Mouse (Mus musculus) mesoderm, embryonic 11.5 days (tissue): Measurements from ENCODE around the gene Asic2.
A peak's percentile ranks its signal among the peaks of the same experiment; 100 is the strongest.
"Not testable (repeated sequence)": the region's sequence is repeated elsewhere in the genome, so short reads cannot be mapped to it uniquely, and the experiment has no call there.

Experiments used
- DNase-seq: peaks from one replicate; pipeline ENCODE4 v3.0.0-alpha.2; 2012; ENCODE audit warnings: low read depth, low spot score

Asic2 gene

DNA sequence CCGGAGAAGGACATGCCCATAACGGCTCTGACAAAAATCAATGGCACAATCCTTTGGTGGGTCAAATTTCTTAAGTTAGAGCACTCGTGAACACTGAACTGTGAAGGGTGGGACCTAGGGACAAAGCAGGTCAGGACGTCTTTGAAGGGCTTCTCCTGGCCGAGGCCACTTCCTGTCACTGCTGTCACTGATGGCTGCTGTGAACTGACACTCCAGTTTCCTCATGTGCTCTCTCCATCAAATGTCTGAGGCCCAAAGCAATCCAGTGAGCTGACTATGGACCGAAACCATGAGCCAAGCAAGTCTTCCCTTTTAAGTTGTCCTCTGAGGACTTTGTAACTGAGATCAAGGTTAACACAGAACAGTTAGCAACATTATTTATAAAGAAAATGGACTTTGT is 617.8 kb downstream of the Asic2 start:
- not testable (repeated sequence) for DNase-seq

DNA sequence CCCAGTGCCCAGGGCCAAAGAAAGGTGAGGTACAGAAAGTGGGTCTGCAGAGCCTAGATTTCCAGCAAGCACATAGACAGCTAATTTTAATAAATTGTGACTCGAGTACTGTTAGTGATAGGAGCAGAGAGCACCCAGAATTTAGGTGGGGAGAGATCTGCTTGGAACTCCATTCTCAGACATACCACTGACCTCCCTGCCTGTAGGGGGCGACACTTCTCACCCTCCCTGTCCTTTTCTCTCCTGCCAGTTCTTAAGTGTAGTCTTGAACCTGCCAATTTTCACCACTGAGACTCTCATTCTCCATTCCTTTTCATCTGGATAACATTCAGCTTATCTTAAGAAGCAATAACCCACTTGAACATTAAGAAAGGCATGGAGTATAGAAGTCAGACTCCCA is 636.3 kb downstream of the Asic2 start:
- no peak for DNase-seq

DNA sequence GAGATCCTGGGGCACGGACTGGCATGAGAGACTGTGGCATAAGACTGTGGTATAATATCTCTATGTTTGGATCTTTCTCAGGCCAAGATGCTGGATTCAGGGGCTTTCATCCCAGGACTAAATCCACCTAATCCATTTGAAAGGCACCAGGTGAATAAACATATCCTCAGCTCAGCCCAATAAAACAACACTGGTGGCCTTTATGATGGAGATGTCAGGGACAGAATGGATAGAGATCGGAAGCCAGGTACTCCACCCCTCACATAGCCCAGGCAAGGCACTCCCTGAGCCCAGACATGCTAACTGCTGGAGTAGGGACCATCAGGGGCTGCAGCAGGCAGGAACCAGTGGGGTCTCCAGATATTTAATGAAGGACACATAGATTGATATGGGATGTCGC is 637.3 kb downstream of the Asic2 start:
- no peak for DNase-seq

DNA sequence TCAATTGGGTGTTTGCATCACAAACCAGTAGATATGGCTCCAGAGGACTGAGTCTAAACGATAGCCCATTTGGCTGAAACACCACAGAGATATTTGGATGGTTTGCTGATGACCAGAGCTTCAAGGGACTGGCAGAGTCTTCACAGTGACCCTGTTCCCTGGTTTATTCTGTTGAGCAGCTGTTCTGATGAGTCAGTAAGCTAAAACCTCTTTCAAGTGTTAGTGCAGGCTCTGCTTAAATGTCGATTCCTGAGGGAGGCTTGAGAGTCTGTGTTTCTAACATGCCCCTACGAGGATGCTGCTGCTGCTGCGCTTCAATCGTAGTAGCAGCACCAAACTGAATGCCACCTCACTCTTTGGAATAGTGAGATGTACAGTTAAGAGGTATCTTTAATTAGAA is 640.2 kb downstream of the Asic2 start:
- DNase-seq, result no peak

DNA sequence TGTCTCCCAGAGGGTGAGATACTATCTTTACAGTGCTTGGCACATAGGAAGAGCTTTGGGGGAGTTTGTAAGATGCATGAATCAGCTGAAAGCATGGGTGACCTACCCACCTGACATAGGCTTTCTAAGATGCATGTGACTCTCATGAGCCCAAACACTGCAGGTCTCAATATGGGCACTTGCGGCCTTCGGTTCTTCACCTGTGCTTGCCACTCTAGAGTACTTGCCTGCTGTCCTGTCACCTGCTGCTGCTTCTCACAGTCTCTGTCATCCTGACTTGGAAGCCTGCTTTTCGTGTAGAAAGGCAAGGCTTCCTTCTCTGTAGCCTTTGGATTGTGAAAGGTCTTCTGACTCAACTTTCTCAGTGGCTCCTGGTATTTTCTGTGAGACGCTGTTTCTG is 645.1 kb downstream of the Asic2 start:
- DNase-seq, result peak; percentile 11

DNA sequence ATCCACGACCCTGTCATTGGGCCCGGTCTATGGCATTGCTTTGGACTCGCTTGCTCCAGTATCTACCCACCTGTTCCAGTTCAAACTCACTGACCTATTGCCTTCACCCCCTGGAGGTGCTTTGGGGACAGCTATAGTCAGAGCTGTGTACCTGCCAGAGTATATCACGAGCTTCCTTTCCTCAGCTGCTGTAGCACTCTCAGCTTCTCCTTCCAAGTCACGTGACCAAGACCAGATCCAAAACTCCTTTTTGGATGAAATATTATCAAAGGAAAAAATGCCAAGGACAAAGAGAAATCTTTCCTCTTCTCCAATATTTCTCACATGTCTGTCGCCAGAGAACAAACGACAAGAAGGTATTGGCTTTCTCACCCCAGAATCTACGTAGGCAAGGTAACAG is 645.8 kb downstream of the Asic2 start:
- no peak for DNase-seq

DNA sequence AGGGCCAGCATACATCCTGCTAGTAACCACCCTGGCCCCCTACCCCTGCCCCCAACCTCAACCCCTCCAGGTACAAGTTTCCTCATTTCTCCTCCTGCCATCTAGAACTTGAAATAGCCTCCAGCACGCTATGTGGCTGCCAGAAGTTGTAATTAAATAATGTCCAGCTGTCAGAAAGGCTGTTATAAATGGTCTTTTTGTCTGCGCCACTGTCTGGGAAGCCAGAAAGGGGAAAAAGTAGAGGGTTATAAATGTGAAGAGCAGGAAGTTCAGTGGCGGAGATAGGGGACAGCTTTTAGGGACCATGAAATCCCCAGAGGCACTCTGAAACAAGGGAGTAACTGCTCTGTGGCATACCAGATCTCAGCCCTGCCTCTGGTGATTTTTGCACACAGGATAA is 678.2 kb downstream of the Asic2 start:
- no peak for DNase-seq

DNA sequence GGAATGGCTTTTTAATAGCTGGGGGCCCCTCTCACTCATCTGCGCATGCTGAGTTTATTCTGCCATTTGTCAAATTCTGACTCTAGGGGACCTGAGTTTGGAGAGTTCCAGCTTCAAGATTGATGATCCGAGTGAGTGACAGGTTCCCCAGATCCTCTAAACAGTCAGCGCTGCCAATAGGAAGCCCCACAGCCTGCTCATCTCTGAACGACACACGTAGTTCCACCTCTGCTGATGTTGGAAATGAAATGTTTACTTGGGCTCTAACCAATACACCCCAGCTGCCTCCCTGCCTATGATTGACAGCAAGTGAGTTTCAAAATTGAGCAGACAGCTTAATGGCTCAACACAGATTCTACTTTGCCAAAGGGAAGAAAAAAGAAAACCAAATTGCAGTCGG is 685.1 kb downstream of the Asic2 start:
- DNase-seq, result no peak

DNA sequence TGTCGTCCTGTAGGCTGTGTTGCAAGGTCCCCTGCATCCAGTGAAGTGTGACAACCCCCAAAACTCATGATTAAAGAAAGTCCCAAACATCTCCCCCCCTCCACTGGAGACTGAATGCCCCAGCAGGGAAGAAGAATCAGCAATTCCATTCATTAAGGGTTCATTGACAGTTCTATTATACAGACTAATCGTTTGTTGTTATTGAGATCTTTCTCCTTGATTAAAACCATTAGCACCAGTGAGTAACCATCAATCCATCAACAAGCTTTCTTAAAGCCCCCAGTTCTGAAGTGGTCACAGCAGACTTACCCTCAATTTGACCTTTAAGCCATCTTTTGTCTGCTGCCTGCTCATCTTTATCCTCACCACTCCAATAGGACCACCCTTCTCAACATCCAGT is 688.2 kb downstream of the Asic2 start:
- DNase-seq, result no peak

DNA sequence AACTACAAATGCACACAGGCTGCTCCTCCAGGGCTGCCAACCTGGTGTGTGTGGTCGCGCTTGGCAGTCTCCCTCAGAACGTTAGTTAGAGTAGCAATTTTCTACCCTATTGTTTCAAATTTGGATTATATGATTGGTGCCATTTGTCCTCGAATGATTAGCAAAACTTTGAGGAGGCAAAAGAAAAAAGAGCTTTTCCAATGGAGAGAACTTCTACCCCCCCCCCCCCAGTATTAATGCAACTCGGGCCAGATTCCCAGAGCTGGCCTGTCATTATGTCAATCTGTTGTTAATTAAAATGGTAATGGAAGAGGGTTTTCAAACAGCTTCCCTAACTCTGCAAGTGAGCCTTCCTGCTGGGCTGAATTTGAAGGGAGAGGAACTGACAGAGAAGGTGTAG is 690.9 kb downstream of the Asic2 start:
- DNase-seq, result no peak

DNA sequence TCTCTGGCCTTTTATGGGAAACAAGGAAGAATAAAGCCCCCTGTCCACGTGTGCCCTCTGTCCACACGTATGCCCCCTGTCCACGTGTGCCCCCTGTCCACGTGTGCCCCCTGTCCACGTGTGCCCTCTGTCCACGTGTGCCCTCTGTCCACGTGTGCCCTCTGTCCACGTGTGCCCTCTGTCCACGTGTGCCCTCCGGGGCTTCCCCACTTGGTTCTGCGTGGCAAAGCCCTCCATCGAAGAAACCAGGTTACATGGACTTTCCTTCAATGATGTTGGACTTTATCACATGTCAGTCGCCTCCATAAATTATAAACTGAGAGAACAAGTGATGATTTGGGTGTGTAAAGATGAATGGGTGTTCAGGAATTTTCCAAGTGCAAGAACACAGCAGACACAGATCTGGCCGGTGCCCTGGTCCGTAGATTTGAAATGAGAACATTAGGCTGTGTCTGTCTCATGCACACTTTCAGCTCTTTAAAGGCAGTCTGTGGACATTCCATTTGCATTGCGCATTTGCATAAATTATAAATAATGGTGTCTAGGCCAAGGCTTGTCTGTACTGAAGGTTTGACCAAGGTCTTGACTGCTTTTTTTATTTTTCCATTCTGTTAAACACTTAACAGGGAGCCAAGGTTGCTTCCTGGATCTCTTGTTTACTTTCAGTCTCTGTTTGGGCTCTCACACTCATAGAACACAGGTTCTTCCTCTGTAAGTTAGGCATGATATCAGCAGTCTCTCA is 695.4 kb downstream of the Asic2 start:
- no peak for DNase-seq

DNA sequence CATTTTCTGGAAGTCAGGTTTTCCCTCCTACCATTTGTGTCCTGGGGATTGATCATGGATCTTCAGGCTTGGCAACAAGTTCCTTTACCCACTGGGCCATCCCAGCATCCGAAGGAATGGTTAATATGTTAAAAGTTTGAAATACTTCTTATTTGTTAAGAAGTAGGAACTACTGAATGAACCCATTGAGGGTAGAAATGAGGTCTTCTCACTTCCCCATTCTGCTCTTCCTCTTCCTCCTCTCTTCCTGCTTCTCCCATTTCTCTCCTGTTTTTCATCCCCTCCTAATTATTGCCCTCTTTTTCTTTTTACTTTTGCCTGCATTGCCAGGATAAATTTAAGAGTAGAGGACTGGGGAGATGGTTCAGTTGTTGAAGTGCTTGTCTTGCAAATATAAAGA is 696.8 kb downstream of the Asic2 start:
- no peak for DNase-seq

DNA sequence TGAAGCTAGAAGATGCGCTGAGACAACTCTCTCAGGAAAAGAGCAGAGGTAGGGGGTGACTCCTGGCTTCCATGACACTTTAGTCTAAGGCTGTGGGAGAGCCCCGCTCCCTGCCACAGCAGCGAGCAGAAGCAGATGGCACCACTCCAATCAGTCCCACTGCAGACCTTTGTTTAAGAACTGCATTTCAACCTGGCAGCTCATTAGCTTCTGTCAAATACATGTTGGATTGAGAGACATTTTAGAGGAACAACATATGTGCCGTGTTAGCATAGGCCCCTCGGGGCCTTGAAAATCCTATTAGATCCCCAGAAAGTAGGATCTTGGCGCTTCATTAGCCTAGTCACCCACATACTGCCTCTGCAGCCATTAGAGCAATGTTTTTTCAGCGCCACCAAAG is 697.7 kb downstream of the Asic2 start:
- peak; percentile 27 for DNase-seq

DNA sequence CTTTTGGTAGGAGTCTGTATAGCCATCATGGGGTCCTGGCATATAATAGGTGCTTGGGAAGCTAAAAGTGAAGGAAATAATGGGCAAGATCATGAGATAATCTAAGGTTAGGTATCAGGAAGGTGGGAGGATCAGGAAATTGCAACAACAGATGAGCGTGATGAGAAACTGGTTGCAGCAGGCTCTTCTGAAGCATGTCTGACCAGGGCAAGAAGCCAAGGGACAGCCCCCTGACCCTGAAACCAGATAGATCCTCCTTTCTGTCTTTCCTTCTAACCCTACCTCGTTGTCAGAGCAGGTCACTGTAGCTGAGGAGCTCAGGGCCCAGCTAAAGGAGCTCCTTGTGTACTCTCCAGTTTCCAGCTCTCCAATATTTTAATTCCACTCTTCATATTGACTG is 704.5 kb downstream of the Asic2 start:
- DNase-seq, result no peak

DNA sequence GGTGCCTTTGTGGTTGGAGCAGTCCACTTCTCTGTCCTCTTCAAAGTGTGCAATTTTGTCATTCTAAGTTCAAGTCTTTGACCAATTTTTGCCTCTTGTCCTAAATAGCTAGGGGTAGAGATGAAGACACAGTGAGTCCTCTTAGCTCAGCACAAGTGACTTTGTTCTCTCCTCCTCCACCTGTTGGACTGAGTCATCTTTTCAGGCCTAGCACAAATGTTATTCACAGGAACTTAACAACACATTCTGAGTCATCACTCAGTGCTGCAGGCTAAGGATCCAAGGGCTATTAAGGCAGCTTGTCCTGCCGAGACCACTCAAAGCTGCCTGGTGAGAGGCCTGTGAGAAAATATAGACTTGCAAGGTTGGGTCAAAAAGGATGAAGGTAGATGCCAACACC is 705.1 kb downstream of the Asic2 start:
- no peak for DNase-seq

DNA sequence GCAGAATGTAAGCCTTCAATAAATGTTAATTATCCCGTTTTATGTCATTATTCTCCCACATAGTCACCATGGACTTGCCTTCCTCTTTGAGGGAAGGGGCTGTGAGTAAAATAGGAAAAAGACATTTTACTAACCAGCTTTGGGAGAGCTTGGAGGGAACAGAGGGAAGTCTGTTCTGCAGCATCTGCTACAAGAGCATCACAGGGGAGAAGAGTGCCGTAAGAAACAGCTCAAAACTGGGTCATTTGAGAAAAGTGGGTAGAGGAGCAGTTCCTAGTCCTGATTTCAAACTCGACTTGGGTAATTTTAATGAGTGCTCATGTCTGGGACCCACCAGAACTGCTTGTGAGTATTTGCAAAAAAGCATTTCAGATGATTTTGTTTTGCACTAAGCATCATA is 707.0 kb downstream of the Asic2 start:
- DNase-seq, result no peak

DNA sequence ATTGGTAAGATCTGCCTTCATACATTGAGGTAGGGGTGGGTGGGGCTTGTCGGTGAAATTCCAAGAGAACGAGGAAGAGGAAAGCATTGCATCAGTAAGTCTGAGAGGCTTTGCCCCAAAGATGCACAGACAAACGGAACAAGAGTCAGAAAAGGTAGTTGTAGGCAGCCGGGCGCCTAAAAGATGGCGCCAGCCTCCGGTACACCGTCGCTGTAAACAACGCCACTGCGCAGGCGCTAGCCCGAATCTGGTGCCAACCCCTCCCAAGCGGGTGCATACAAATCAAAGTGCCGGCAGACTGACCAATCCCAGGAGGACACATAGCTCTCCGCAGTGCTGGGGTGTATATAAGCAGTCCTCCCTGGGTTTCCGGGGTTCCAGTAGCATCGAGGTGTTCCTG is 727.1 kb downstream of the Asic2 start:
- DNase-seq, result not testable (repeated sequence)

DNA sequence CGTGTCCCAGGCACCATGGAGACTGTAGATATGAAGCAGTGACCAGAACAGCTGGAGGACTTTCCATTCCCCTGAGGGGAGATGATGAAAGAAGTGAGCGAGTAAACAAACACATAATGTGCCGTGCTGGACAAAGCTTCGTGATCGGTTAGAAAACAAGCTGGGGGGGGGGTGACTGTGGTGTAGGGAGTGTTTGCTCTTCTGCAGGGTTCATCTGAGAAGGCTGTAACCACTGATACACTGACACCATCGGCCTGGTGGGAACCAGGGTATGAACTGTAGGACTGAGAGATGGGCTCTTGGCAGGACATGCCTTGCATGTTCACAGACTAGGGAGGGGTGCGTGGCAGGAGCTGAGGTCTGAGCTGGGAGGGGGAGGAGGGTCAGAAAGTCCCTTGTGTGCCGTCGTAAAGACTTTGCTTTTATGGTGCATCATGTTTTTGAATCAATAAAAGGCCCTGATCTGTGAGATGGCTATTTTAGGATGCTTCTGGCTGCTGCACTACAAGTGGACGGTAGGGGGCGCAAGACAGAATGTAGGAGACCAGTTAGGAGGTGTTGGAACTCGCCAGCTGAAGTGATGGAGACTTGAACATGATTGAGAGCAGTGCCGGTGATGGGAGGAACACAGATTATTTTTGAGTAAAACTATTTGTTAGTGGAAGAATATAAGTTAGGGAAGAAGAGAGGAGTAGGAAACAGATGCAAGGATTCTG is 728.1 kb downstream of the Asic2 start:
- DNase-seq, result peak; percentile 40

DNA sequence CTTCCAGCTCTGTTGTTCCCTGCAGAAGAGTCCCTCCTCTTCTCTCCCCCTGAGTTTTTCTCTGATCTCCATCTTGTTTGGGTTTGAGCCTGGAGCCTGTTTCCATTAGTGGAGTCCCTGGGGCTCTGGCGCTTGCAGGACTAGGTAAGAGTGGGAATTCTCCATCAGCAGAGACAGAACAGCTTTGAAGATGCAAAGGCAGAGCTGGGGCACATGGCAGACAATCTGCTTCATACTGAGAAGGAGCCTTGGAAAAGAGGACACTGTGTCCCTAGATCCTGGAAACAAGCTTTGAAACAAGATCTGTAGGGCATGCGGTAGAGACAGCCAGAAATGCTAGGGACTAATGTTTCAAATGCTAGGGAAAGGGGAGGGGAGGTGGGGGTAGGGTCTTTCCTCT is 729.2 kb downstream of the Asic2 start:
- no peak for DNase-seq

DNA sequence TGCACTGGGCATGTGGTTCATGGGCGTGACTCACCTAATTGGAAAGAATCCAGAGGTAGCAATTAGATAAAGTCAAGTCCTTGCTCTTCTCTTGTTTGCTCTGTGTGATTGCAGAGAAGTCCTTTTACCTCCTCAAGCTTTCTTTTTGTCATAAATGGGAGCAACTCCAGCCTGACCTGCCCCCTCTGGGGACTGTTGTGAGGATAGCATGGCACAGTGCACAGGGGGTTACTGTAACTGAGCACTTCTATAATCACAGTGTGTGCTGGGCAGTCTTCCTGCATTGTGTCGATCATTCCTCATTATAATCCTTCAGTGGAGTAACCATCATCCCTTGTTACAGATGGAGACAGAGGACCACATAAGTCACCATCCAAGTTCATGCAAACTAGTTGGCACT is 732.2 kb downstream of the Asic2 start:
- DNase-seq, result no peak

DNA sequence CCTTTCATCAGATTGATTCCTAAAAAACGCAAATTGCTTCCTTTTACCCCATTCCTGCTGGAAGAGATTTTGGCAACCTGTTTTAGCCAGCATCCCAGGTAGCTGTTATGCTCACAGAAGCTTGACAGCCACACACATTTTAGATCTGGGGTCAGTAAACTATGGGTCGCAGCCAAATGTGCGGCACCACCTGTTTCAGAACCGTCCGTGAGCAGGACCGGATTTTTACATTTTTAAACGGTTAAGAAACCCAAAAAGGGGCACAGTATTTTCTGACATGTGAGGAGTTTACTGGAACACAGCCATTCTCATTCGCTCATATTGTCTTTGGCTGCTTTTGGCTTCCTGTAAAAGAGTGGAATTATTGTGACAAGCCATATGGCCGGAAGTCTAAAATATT is 744.9 kb downstream of the Asic2 start:
- DNase-seq, result no peak

DNA sequence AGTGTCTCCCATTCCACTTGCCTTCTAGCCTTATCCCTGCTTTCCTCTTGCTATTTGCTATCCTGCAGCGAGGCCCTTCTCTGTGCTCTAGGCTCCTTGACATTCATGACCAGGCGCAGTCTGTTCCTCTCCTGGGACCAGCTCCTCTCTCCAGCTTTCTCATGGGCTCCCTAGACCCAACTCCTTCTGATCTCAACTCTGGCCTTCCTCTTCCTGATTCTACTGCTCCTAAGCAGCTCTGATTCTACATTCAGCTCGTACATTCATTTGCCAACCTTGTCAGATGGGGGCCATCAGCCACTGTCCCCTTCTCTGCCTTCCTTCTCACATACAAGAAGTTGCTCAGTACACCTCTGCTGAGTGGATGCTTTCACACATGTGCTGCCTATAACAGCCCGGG is 747.5 kb downstream of the Asic2 start:
- no peak for DNase-seq

DNA sequence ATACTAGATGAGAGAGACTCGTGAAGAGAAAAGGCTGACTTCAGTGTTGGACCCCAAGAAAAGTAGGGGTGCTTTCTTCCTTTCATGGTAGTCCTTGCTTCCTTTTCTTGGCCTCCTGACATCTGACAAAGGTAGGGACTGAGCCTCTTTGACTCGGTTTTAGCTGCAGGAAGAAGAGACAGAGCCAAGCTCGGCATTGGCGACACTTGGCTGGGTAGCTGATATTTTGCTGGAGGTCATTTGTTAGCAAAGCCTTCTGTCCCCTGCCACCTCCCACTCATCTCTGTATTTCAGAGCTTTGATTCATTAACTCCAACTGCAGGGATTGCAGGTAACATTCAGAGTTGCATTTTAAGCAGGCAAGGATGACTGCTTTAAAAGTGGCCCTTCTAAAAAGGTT is 762.8 kb downstream of the Asic2 start:
- no peak for DNase-seq

DNA sequence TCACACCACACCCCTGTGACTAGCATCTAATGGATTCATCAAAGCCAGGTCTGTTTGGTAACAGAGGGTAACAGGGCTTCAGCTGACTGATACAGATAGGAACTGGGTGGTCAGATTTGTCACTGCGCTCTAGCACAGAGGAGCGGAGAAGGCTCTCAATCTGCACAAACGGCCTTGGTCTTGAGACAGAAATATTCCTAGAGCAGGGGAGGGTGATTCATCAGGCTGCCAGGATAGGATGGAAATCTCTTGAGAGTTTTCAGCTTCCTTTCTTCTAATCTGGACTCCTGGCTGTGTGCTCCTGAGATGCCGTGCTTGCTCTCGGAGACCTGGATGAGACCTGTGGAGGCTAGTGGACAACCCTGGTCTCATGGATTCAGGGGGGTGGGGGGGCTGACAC is 765.7 kb downstream of the Asic2 start:
- no peak for DNase-seq
